Mouse (Mus musculus) lung, embryonic 14.5 days (tissue): ENCODE measurements around the gene Bmp6. TPM values are rescaled to one million over a fixed set of nuclear protein-coding genes. Genes with fewer than 3 reads are reported as not detected.

ENCODE experiments used
- ATAC-seq: fragments of 200-750 bp; cut with Nextera tagmentation; 2 replicates; pipeline ENCODE4 v1.8.0; 2017; ENCODE audit warnings: mild to moderate bottlenecking, moderate TSS enrichment, moderate library complexity; ENCODE audit not compliant: insufficient read depth
- DNase-seq: peaks from one replicate; pipeline ENCODE4 v3.0.0-alpha.2; 2015
- H3K27ac ChIP-seq: fragments of 300-500 bp; sonication (generic); 2 replicates; pipeline ENCODE4 v1.5.1; 2014; ENCODE audit warnings: low read depth, mild to moderate bottlenecking, moderate library complexity
- H3K27me3 ChIP-seq: fragments of 300-500 bp; sonication (generic); 2 replicates; pipeline ENCODE4 v1.6.1; 2014; ENCODE audit warnings: low read length, control low read depth; ENCODE audit not compliant: insufficient read depth
- H3K36me3 ChIP-seq: fragments of 300-500 bp; sonication (generic); 2 replicates; pipeline ENCODE4 v1.6.1; 2014; ENCODE audit warnings: control low read depth; ENCODE audit not compliant: insufficient read depth
- H3K4me1 ChIP-seq: fragments of 300-500 bp; sonication (generic); 2 replicates; pipeline ENCODE4 v1.6.1; 2014; ENCODE audit warnings: antibody characterized with exemption, control low read depth; ENCODE audit not compliant: insufficient read depth
- H3K4me2 ChIP-seq: fragments of 300-500 bp; sonication (generic); 2 replicates; pipeline ENCODE4 v1.6.1; 2014; ENCODE audit warnings: mild to moderate bottlenecking
- H3K4me3 ChIP-seq: fragments of 300-500 bp; sonication (generic); 2 replicates; pipeline ENCODE4 v1.5.1; 2014; ENCODE audit warnings: low read depth, low read length
- H3K9ac ChIP-seq: fragments of 300-500 bp; sonication (generic); 2 replicates; pipeline ENCODE4 v1.6.1; 2014
- H3K9me3 ChIP-seq: fragments of 300-500 bp; sonication (generic); 2 replicates; pipeline ENCODE4 v1.6.1; 2016; ENCODE audit warnings: low read depth, low read length, control low read depth
- CTCF ChIP-seq: IDR thresholded peaks from 2 replicates; pipeline ENCODE4 v1.5.1; 2016; ENCODE audit warnings: antibody characterized with exemption, low read depth
- WGBS: fragments of 180-500 bp; shearing (Covaris S2); extraction: QIAGEN DNeasy Blood & Tissue Kit; methylation state at CpG from one replicate; pipeline ENCODE4 v1.1.7; 2014; 5-methylcytosine and 5-hydroxymethylcytosine counted together
- polyA plus RNA-seq: library from polyadenylated mRNA; unstranded; fragments of >200 nt; fragmentation: Nextera tagmentation; extraction: Ambion mirVana; gene quantifications from 2 replicates; pipeline ENCODE4 v1.2.1, GENCODE M21; 2014

The Bmp6 gene
- polyA plus RNA-seq, 1 experiment from 2014 or later: 1.1 TPM

GRCm38 (mm10) chr13:38528687-38529294, 183.9 kb downstream of the Bmp6 start, which contains the start of gene Txndc5:
Gene Txndc5 (minus strand): TSS chr13:38528824.
- Histone ChIP-seq H3K27me3 (no peaks in the 10 kb centered on the region), H3K4me2 (peak within 1 kb of the TSS; percentile 86), H3K27ac (peak within 1 kb of the TSS; percentile 96), H3K4me1 (peaks cover 26% of the 10 kb centered on the region), H3K9me3 (no peaks in the 10 kb centered on the region), H3K9ac (peak within 1 kb of the TSS; percentile 91), H3K36me3 (no peaks in the 10 kb centered on the region), H3K4me3 (peak within 1 kb of the TSS; percentile 90)
- TF ChIP-seq CTCF: no peak
- ATAC-seq (0 out of 2 replicates have a peak, but pooled peaks have one; percentile 0), DNase-seq (peak; percentile 28)
- WGBS: 45% methylated on average over 9 of the region's 9 CpGs

GRCm38 (mm10) chr13:38529576-38529975, 184.7 kb downstream of the Bmp6 start:
- no peak for ATAC-seq
- no peak overlapping the region for H3K4me2 ChIP-seq
- H3K27me3 ChIP-seq: no peaks in the 10 kb centered on the region
- no peaks in the 10 kb centered on the region for H3K9me3 ChIP-seq
- H3K4me3 ChIP-seq: no peak overlapping the region
- TF ChIP-seq CTCF: no peak
- no peak for DNase-seq
- 89% methylated on average over 6 of the region's 6 CpGs for WGBS
- H3K27ac ChIP-seq: no peak overlapping the region
- no peak overlapping the region for H3K9ac ChIP-seq
- H3K4me1 ChIP-seq: peaks cover 22% of the 10 kb centered on the region
- no peaks in the 10 kb centered on the region for H3K36me3 ChIP-seq

- 85% methylated on average over 4 of the region's 4 CpGs for WGBS
- no peak for DNase-seq
Observed at GRCm38 (mm10) chr13:38531498-38531897, 186.6 kb downstream of the Bmp6 start.

GRCm38 (mm10) chr13:38533461-38533860, 188.6 kb downstream of the Bmp6 start:
- no peak overlapping the region for H3K9ac ChIP-seq
- no peaks in the 10 kb centered on the region for H3K36me3 ChIP-seq
- TF ChIP-seq CTCF: no peak
- H3K27ac ChIP-seq: no peak overlapping the region
- H3K9me3 ChIP-seq: no peaks in the 10 kb centered on the region
- 0 out of 2 replicates have a peak, but pooled peaks cover 5% of the 10 kb centered on the region for H3K4me1 ChIP-seq
- no peaks in the 10 kb centered on the region for H3K27me3 ChIP-seq
- no peak overlapping the region for H3K4me2 ChIP-seq
- H3K4me3 ChIP-seq: no peak overlapping the region
- ATAC-seq (no peak), DNase-seq (no peak)
- WGBS: 78% methylated on average over 10 of the region's 10 CpGs

More at GRCm38 (mm10) chr13:38531498-38531897, 186.6 kb downstream of the Bmp6 start:
- Histone ChIP-seq H3K9me3 (no peaks in the 10 kb centered on the region), H3K27me3 (no peaks in the 10 kb centered on the region), H3K4me1 (peaks cover 9% of the 10 kb centered on the region; the same call in 1 of the 2 replicates), H3K9ac (no peak overlapping the region), H3K4me3 (no peak overlapping the region), H3K4me2 (no peak overlapping the region), H3K27ac (no peak overlapping the region), H3K36me3 (no peaks in the 10 kb centered on the region)
- TF ChIP-seq CTCF: no peak
- ATAC-seq: no peak

GRCm38 (mm10) chr13:38534016-38534415, 189.1 kb downstream of the Bmp6 start:
- WGBS: 18% methylated on average over 6 of the region's 6 CpGs
- no peaks in the 10 kb centered on the region for H3K36me3 ChIP-seq
- no peak for TF ChIP-seq CTCF

GRCm38 (mm10) chr13:38534731-38535130, 189.8 kb downstream of the Bmp6 start:
- TF ChIP-seq CTCF: no peak
- no peak overlapping the region for H3K4me3 ChIP-seq
- no peak overlapping the region for H3K9ac ChIP-seq
- H3K27ac ChIP-seq: no peak overlapping the region
- ATAC-seq: no peak
- no peaks in the 10 kb centered on the region for H3K4me1 ChIP-seq
- 72% methylated on average over 6 of the region's 6 CpGs for WGBS
- no peaks in the 10 kb centered on the region for H3K9me3 ChIP-seq
- no peak overlapping the region for H3K4me2 ChIP-seq
- no peaks in the 10 kb centered on the region for H3K36me3 ChIP-seq
- DNase-seq: no peak
- H3K27me3 ChIP-seq: no peaks in the 10 kb centered on the region

More at GRCm38 (mm10) chr13:38534016-38534415, 189.1 kb downstream of the Bmp6 start:
- no peak overlapping the region for H3K4me2 ChIP-seq
- no peak overlapping the region for H3K4me3 ChIP-seq
- no peaks in the 10 kb centered on the region for H3K27me3 ChIP-seq
- no peaks in the 10 kb centered on the region for H3K9me3 ChIP-seq
- peak; percentile 38 for DNase-seq
- no peak overlapping the region for H3K27ac ChIP-seq
- H3K9ac ChIP-seq: no peak overlapping the region
- no peak for ATAC-seq
- H3K4me1 ChIP-seq: no peaks in the 10 kb centered on the region

GRCm38 (mm10) chr13:38537521-38537920, 192.6 kb downstream of the Bmp6 start:
- no peak overlapping the region for H3K27ac ChIP-seq
- no peak for TF ChIP-seq CTCF
- H3K36me3 ChIP-seq: no peaks in the 10 kb centered on the region
- no peak overlapping the region for H3K4me3 ChIP-seq
- no peak overlapping the region for H3K9ac ChIP-seq
- H3K4me1 ChIP-seq: no peaks in the 10 kb centered on the region
- H3K4me2 ChIP-seq: no peak overlapping the region
- DNase-seq: no peak
- no peaks in the 10 kb centered on the region for H3K9me3 ChIP-seq
- ATAC-seq: peak; percentile 28; the same call in 1 of the 2 replicates
- no peaks in the 10 kb centered on the region for H3K27me3 ChIP-seq
